Mouse (Mus musculus) forebrain, embryonic 11.5 days (tissue): Measurements from ENCODE around the gene 4930451I11Rik. TPM values are rescaled to one million over a fixed set of nuclear protein-coding genes. Genes with fewer than 3 reads are reported as not detected.

Experiments
- ATAC-seq: fragments of 200-750 bp; cut with Nextera tagmentation; replicated peaks from 2 replicates; pipeline ENCODE4 v1.8.0; 2017; ENCODE audit warnings: moderate TSS enrichment; ENCODE audit not compliant: low FRiP score
- DNase-seq: peaks from one replicate; pipeline ENCODE4 v3.0.0-alpha.2; 2017; ENCODE audit warnings: low spot score
- H3K27ac ChIP-seq: fragments of 300-500 bp; sonication (generic); 2 replicates; pipeline ENCODE4 v1.5.1; 2014; ENCODE audit warnings: low read depth, low read length
- H3K27me3 ChIP-seq: fragments of 300-500 bp; sonication (generic); 2 replicates; pipeline ENCODE4 v1.6.1; 2014; ENCODE audit warnings: mild to moderate bottlenecking, low read length, mixed read lengths; ENCODE audit not compliant: control insufficient read depth, insufficient read depth
- H3K36me3 ChIP-seq: fragments of 300-500 bp; sonication (generic); 2 replicates; pipeline ENCODE4 v1.6.1; 2014; ENCODE audit warnings: mild to moderate bottlenecking, low read length, moderate library complexity, mixed read lengths; ENCODE audit not compliant: control insufficient read depth, insufficient read depth
- H3K4me1 ChIP-seq: fragments of 300-500 bp; sonication (generic); replicated peaks from 2 replicates; pipeline ENCODE4 v1.6.1; 2014; ENCODE audit warnings: low read length, mixed read lengths; ENCODE audit not compliant: control insufficient read depth, insufficient read depth
- H3K4me2 ChIP-seq: fragments of 300-500 bp; sonication (generic); 2 replicates; pipeline ENCODE4 v1.6.1; 2014; ENCODE audit warnings: low read depth, mild to moderate bottlenecking, low read length, moderate library complexity, mixed read lengths; ENCODE audit not compliant: severe bottlenecking
- H3K4me3 ChIP-seq: fragments of 300-500 bp; sonication (generic); 2 replicates; pipeline ENCODE4 v1.5.1; 2014; ENCODE audit warnings: low read depth, low read length
- H3K9ac ChIP-seq: fragments of 300-500 bp; sonication (generic); 2 replicates; pipeline ENCODE4 v1.6.1; 2014; ENCODE audit warnings: low read length
- H3K9me3 ChIP-seq: fragments of 300-500 bp; sonication (generic); 2 replicates; pipeline ENCODE4 v1.6.1; 2016; ENCODE audit warnings: low read length, mixed read lengths; ENCODE audit not compliant: control insufficient read depth
- WGBS: fragments of 180-500 bp; shearing (Covaris S2); extraction: QIAGEN DNeasy Blood & Tissue Kit; methylation state at CpG from one replicate; pipeline ENCODE4 v1.1.7; 2014; 5-methylcytosine and 5-hydroxymethylcytosine counted together
- polyA plus RNA-seq: library from polyadenylated mRNA; unstranded; fragments of >200 nt; fragmentation: Nextera tagmentation; extraction: Ambion mirVana; gene quantifications from 2 replicates; pipeline ENCODE4 v1.2.1, GENCODE M21; 2014

4930451I11Rik gene
- polyA plus RNA-seq: not detected in 2 replicates

DNA sequence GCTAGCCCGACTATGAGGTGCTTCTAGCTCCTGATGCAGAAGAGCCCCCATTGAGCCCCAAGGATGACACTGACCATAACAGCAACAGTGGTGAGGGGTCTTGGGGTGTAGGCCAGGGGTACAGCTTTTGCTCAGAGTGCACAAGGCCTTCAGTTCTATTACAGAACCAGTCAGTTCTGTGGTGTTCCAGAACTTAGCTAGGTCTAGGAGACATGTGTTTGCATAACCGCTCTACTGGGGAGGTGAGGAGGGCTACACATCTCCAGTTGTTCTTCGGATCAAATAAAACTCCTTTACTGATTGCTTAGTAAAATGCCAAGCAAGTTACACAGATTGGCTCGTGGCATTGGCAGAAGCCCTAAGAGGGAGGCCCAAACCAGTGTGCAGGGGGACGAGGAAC is at the start of gene 4930451I11Rik:
4930451I11Rik (minus strand) TSS at position 101 of the 400 bp plus-strand sequence.
- Histone ChIP-seq H3K9ac (no peak within 1 kb of the TSS; the same call in 1 of the 2 replicates), H3K4me3 (peak within 1 kb of the TSS; percentile 21; the same call in 1 of the 2 replicates), H3K4me1 (0 out of 2 replicates have a peak, but pooled peaks cover 2% of the 10 kb centered on the region), H3K36me3 (no peaks in the 10 kb centered on the region), H3K27me3 (no peaks in the 10 kb centered on the region), H3K27ac (no peak within 1 kb of the TSS), H3K4me2 (peak within 1 kb of the TSS; percentile 52), H3K9me3 (no peaks in the 10 kb centered on the region)
- DNase-seq (no peak), ATAC-seq (peak; percentile 28; the same call in 1 of the 2 replicates)
- WGBS: 58% methylated on average over 5 of the region's 5 CpGs

DNA sequence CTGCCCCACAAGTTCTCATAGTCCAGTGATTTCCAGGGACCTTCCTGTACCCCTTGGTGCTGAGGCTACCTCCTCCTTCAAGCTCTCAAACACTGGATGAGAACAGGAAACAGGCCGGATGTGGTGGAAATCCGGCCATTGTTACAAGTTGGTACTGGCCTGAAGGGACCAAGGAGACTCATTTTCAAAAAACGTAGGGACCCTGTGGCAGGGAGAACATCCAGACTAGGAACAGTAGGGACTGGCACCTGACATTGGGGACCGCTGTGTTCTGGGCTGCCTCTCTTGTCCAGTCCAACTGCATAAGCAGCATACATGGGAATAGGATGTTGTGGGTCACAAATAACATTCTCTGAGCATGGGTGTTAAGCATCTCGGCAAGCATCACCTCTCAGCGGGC is 49.6 kb upstream of the 4930451I11Rik start:
- Histone ChIP-seq H3K9ac (peak overlapping the region; percentile 6), H3K36me3 (peaks cover 26% of the 10 kb centered on the region), H3K27ac (no peak overlapping the region), H3K27me3 (no peaks in the 10 kb centered on the region), H3K4me1 (peaks cover 15% of the 10 kb centered on the region), H3K9me3 (no peaks in the 10 kb centered on the region), H3K4me3 (no peak overlapping the region), H3K4me2 (peak overlapping the region; percentile 100; the same call in 1 of the 2 replicates)
- no peak for DNase-seq
- 83% methylated on average over 6 of the region's 6 CpGs for WGBS
- no peak for ATAC-seq

DNA sequence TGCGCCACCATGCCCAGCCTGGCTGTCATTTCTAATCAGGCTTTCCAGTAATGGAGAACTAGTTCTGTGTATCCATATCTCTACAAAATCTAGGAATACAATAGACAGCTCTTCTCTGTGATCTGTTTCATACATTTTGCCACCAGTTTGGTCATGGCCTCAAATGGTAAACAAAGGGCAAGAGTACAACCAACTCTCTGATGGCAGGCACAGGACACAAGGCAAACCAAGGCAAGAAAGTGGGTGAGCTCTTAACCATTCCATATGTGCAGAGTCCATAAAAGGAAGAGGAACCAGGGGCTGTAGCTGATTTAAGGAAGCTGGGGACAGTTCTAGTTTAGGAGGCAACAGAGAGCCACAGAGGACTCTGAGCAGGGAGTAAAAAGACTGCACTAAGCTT is 45.8 kb upstream of the 4930451I11Rik start:
- H3K27me3 ChIP-seq: no peaks in the 10 kb centered on the region
- no peak overlapping the region for H3K27ac ChIP-seq
- no peak overlapping the region for H3K4me2 ChIP-seq
- no peak overlapping the region for H3K4me3 ChIP-seq
- peaks cover 7% of the 10 kb centered on the region; the same call in 1 of the 2 replicates for H3K4me1 ChIP-seq
- WGBS: 97% methylated on average over 1 of the region's 1 CpGs
- no peak for ATAC-seq
- peaks cover 33% of the 10 kb centered on the region for H3K36me3 ChIP-seq
- DNase-seq: no peak
- no peak overlapping the region for H3K9ac ChIP-seq
- H3K9me3 ChIP-seq: no peaks in the 10 kb centered on the region

DNA sequence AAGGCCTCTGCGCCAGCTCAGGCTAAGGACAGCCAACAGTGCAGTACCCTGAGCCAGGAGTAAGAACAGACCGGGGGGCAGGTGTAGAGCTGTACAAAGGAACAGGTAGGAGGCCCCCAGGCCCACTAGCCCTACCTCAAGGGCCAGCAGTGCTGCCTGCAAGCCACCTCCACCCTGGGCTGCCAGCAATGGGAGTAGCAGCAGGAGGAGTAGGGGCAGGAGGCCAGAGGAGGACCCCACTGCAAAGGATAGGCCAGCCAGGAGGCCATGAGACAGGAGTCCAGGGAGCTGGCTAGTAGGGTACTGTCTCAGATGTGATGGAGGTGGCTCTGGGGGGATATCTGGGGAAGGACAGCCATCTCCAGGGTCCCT is 39.1 kb upstream of the 4930451I11Rik start:
- WGBS: 87% methylated on average over 2 of the region's 2 CpGs
- Histone ChIP-seq H3K9ac (no peak overlapping the region), H3K4me3 (no peak overlapping the region), H3K4me2 (no peak overlapping the region), H3K9me3 (no peaks in the 10 kb centered on the region), H3K36me3 (peaks cover 37% of the 10 kb centered on the region), H3K27me3 (no peaks in the 10 kb centered on the region), H3K4me1 (no peaks in the 10 kb centered on the region), H3K27ac (no peak overlapping the region)
- ATAC-seq (no peak), DNase-seq (no peak)

DNA sequence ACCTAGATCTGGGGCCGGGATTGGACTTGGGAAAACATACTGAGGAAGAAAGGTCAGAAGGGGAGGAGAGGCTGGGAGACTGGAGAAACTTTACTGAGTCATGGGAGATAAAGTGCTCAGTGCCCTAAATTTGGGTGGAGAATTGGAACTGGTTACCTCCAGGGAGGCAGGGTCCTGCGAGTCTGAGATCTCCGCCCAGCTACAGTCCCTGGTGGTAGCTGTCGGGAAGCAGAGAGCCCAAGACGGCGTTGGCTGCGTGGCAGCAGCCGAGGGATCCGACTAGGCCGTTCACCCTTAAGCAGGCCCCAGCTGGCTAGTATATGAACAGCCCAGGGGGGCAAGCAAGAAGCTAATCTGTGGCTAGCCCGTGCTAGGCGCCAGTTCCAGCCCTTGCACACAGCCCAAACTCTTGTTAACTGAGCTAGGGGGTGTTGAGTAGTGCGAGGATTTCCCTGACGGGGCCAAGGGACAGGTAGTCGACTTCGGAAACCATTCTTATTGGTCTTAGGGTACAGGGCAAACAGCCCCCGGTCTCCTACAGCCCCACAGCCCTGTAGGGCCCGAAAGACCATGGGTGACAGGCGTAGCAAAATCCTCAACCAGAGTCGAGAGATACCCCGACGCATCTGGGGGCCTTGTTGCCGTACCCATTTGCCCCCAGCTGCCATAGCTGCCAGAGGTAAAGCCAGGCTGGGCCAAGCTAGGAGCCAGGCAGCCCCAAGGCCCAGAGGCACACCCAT is 38.5 kb upstream of the 4930451I11Rik start:
- DNase-seq (no peak), ATAC-seq (no peak)
- no peaks in the 10 kb centered on the region for H3K4me1 ChIP-seq
- H3K4me3 ChIP-seq: no peak overlapping the region
- H3K27me3 ChIP-seq: no peaks in the 10 kb centered on the region
- WGBS: 93% methylated on average over 23 of the region's 23 CpGs
- peaks cover 43% of the 10 kb centered on the region for H3K36me3 ChIP-seq
- no peak overlapping the region for H3K9ac ChIP-seq
- H3K9me3 ChIP-seq: no peaks in the 10 kb centered on the region
- H3K27ac ChIP-seq: no peak overlapping the region
- H3K4me2 ChIP-seq: no peak overlapping the region

DNA sequence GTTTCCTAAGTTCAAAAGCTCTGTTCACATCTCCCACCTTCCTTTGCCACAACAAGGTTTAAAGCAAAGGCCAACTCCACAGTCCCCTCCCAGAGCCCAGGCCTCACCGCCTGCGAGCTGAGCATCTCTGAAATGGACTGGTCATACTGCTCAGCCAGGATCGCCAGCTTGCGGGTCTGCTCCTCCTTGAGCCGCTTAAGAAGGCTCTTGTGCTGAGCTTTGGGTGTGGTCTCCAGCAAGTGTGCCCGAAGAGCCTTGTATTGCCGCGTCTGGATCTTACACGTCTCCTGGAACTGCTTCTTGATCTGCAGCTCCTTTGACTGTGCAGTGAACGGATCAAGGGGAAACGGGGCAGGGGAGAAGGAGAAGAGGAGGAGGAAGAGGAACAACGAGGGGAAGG is 36.6 kb upstream of the 4930451I11Rik start:
- Histone ChIP-seq H3K4me2 (no peak overlapping the region), H3K9ac (no peak overlapping the region), H3K9me3 (no peaks in the 10 kb centered on the region), H3K27ac (no peak overlapping the region), H3K4me3 (no peak overlapping the region), H3K27me3 (no peaks in the 10 kb centered on the region), H3K4me1 (peaks cover 16% of the 10 kb centered on the region), H3K36me3 (peaks cover 39% of the 10 kb centered on the region)
- ATAC-seq (no peak), DNase-seq (no peak)
- WGBS: 90% methylated on average over 12 of the region's 12 CpGs

DNA sequence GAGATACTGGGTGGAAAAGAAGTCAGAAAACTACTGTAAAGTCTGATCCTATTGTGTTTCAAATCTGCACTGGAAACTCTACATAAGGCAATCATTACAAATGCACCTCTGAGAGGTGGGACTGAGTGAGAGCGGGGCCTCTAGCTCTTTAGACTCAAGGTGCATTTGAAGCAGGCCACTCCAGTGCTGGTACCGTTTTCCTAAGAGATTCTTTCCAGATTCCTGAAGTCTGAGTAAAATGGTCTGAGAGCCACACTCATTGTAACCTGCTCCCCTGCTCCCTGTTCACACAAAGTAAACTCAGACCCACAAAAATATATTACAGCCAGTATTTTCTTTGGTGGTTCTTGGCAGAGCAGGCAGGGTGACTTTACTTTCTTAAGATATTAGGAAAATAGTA is 36.1 kb upstream of the 4930451I11Rik start:
- Histone ChIP-seq H3K4me3 (no peak overlapping the region), H3K4me1 (peaks cover 16% of the 10 kb centered on the region), H3K4me2 (no peak overlapping the region), H3K27ac (no peak overlapping the region), H3K27me3 (no peaks in the 10 kb centered on the region), H3K36me3 (peaks cover 39% of the 10 kb centered on the region), H3K9ac (no peak overlapping the region), H3K9me3 (no peaks in the 10 kb centered on the region)
- ATAC-seq (no peak), DNase-seq (no peak)
- WGBS: 89% methylated on average over 2 of the region's 2 CpGs

DNA sequence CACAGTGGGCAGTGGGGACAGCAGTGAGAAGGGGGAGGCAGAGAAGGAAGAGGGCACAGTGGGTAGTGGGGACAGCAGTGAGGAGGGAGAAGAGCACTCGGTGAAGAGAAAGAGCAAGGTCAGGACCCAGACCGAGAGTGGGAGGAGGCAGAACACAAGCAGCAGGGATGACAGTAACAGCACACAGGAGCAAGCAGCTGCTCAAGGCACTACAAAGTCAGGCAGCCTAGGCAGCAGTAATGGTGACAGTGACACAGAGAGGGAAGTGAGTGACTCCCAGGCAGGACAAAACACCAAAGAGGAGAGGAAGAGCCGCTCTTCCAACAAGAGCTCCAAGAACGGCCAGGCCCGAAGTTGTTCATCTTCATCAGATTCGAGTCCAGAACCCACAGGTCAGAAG is 32.4 kb upstream of the 4930451I11Rik start:
- 0 out of 2 replicates have a peak overlapping the region, but pooled peaks have one; percentile 7 for H3K27ac ChIP-seq
- peak overlapping the region; percentile 64 for H3K4me3 ChIP-seq
- peaks cover 17% of the 10 kb centered on the region; the same call in 1 of the 2 replicates for H3K36me3 ChIP-seq
- peak overlapping the region; percentile 87 for H3K9ac ChIP-seq
- no peaks in the 10 kb centered on the region for H3K27me3 ChIP-seq
- 71% methylated on average over 6 of the region's 6 CpGs for WGBS
- ATAC-seq: no peak
- peak overlapping the region; percentile 72 for H3K4me2 ChIP-seq
- peaks cover 20% of the 10 kb centered on the region for H3K4me1 ChIP-seq
- DNase-seq: no peak
- no peaks in the 10 kb centered on the region for H3K9me3 ChIP-seq
